Mouse (Mus musculus) cortical plate, adult 2 months (tissue): ENCODE measurements around the gene Pard3b.

ENCODE experiments used
- CTCF ChIP-seq: fragments of 200-500 bp; IDR thresholded peaks from 2 replicates; pipeline ENCODE4 v1.5.1; 2011; ENCODE audit warnings: mild to moderate bottlenecking, control low read depth, low read length; ENCODE audit not compliant: insufficient read depth; ENCODE audit errors: extremely low read depth
- POLR2A ChIP-seq: fragments of 200-500 bp; IDR thresholded peaks from 2 replicates; pipeline ENCODE4 v1.6.1; 2011; ENCODE audit warnings: mild to moderate bottlenecking, low read length, control low read depth; ENCODE audit not compliant: insufficient read depth; ENCODE audit errors: extremely low read depth

DNA sequence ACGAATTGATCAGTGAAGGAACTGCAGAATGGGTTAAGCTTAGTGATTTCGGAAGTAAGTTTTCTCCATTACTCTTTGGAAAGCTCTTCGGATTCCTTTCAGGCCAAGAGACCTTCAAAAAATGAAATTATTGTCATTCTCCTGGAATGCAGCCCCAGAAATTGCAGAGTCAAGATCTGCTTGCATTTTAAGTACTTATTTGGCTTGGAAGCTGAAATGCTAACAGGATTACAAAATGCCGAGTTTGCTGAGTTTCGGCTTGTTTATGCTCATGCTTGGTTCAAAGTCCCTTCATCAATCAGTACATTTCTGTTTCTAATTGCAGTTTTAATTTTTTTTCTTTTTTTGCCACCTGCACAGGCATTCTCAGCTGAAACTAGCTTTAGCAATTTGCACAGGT is 860.5 kb downstream of the Pard3b start:
- no peak for TF ChIP-seq POLR2A
- TF ChIP-seq CTCF: no peak
